Mouse (Mus musculus) forebrain, embryonic 11.5 days (tissue): Measurements from ENCODE around the gene Rpl7l1. TPM values are rescaled to one million over a fixed set of nuclear protein-coding genes. Genes with fewer than 3 reads are reported as not detected.
"Not testable (repeated sequence)": the region's sequence is repeated elsewhere in the genome, so short reads cannot be mapped to it uniquely, and the experiment has no call there.

Experiments used
- ATAC-seq: fragments of 200-750 bp; cut with Nextera tagmentation; replicated peaks from 2 replicates; pipeline ENCODE4 v1.8.0; 2017; ENCODE audit warnings: moderate TSS enrichment; ENCODE audit not compliant: low FRiP score
- DNase-seq: peaks from one replicate; pipeline ENCODE4 v3.0.0-alpha.2; 2017; ENCODE audit warnings: low spot score
- H3K27ac ChIP-seq: fragments of 300-500 bp; sonication (generic); 2 replicates; pipeline ENCODE4 v1.5.1; 2014; ENCODE audit warnings: low read depth, low read length
- H3K27me3 ChIP-seq: fragments of 300-500 bp; sonication (generic); 2 replicates; pipeline ENCODE4 v1.6.1; 2014; ENCODE audit warnings: mild to moderate bottlenecking, low read length, mixed read lengths; ENCODE audit not compliant: control insufficient read depth, insufficient read depth
- H3K36me3 ChIP-seq: fragments of 300-500 bp; sonication (generic); 2 replicates; pipeline ENCODE4 v1.6.1; 2014; ENCODE audit warnings: mild to moderate bottlenecking, low read length, moderate library complexity, mixed read lengths; ENCODE audit not compliant: control insufficient read depth, insufficient read depth
- H3K4me1 ChIP-seq: fragments of 300-500 bp; sonication (generic); replicated peaks from 2 replicates; pipeline ENCODE4 v1.6.1; 2014; ENCODE audit warnings: low read length, mixed read lengths; ENCODE audit not compliant: control insufficient read depth, insufficient read depth
- H3K4me2 ChIP-seq: fragments of 300-500 bp; sonication (generic); 2 replicates; pipeline ENCODE4 v1.6.1; 2014; ENCODE audit warnings: low read depth, mild to moderate bottlenecking, low read length, moderate library complexity, mixed read lengths; ENCODE audit not compliant: severe bottlenecking
- H3K4me3 ChIP-seq: fragments of 300-500 bp; sonication (generic); 2 replicates; pipeline ENCODE4 v1.5.1; 2014; ENCODE audit warnings: low read depth, low read length
- H3K9ac ChIP-seq: fragments of 300-500 bp; sonication (generic); 2 replicates; pipeline ENCODE4 v1.6.1; 2014; ENCODE audit warnings: low read length
- H3K9me3 ChIP-seq: fragments of 300-500 bp; sonication (generic); 2 replicates; pipeline ENCODE4 v1.6.1; 2016; ENCODE audit warnings: low read length, mixed read lengths; ENCODE audit not compliant: control insufficient read depth
- WGBS: fragments of 180-500 bp; shearing (Covaris S2); extraction: QIAGEN DNeasy Blood & Tissue Kit; methylation state at CpG from one replicate; pipeline ENCODE4 v1.1.7; 2014; 5-methylcytosine and 5-hydroxymethylcytosine counted together
- polyA plus RNA-seq: library from polyadenylated mRNA; unstranded; fragments of >200 nt; fragmentation: Nextera tagmentation; extraction: Ambion mirVana; gene quantifications from 2 replicates; pipeline ENCODE4 v1.2.1, GENCODE M21; 2014

The Rpl7l1 gene
- polyA plus RNA-seq, 1 experiment from 2014 or later = 189 TPM

GRCm38 (mm10) chr17:46792963-46793362 lies 10.5 kb upstream of the Rpl7l1 start:
- H3K4me1 ChIP-seq = no peaks in the 10 kb centered on the region
- no peaks in the 10 kb centered on the region for H3K9me3 ChIP-seq
- no peak for DNase-seq
- H3K9ac ChIP-seq = no peak overlapping the region
- no peak overlapping the region for H3K4me3 ChIP-seq
- no peak overlapping the region for H3K4me2 ChIP-seq
- WGBS = 89% methylated on average over 2 of the region's 2 CpGs
- H3K27ac ChIP-seq = no peak overlapping the region
- H3K36me3 ChIP-seq = no peaks in the 10 kb centered on the region
- ATAC-seq = no peak
- no peaks in the 10 kb centered on the region for H3K27me3 ChIP-seq

DNA sequence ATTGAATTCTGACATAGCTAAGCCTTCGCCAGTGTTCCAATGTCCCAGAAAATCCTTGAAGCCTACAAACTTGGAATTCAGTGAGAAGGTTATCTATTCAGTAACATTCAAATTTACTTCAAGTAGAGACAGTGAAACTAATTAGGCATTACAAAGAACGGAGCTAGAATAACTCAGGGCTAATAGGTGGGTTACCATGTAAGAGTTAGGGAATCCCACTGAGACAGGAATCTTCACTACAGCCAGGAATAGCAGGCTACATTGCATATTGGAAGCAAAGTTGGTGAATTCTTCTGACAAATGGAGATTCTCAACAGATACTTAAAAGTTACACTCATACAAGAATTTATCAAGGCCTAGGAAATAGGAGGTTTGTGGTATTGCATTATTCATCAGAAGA lies 5.5 kb upstream of the Rpl7l1 start:
- not testable (repeated sequence) for H3K27me3 ChIP-seq, DNase-seq
- 69% methylated on average over 2 of the region's 2 CpGs for WGBS

GRCm38 (mm10) chr17:46786952-46787351 lies 4.5 kb upstream of the Rpl7l1 start:
- H3K27me3 ChIP-seq = no peaks in the 10 kb centered on the region
- DNase-seq (no peak), ATAC-seq (no peak)
- no peaks in the 10 kb centered on the region for H3K9me3 ChIP-seq
- H3K4me1 ChIP-seq = no peaks in the 10 kb centered on the region
- no peak overlapping the region for H3K9ac ChIP-seq
- H3K27ac ChIP-seq = no peak overlapping the region
- no peak overlapping the region for H3K4me3 ChIP-seq
- 92% methylated on average over 5 of the region's 5 CpGs for whole genome bisulfite sequencing
- no peaks in the 10 kb centered on the region for H3K36me3 ChIP-seq
- H3K4me2 ChIP-seq = no peak overlapping the region

More for the DNA sequence above, 5.5 kb upstream of the Rpl7l1 start:
- H3K27ac ChIP-seq, H3K4me1 ChIP-seq, H3K9me3 ChIP-seq, H3K4me2 ChIP-seq, H3K4me3 ChIP-seq, ATAC-seq, H3K36me3 ChIP-seq, H3K9ac ChIP-seq: not testable (repeated sequence)

DNA sequence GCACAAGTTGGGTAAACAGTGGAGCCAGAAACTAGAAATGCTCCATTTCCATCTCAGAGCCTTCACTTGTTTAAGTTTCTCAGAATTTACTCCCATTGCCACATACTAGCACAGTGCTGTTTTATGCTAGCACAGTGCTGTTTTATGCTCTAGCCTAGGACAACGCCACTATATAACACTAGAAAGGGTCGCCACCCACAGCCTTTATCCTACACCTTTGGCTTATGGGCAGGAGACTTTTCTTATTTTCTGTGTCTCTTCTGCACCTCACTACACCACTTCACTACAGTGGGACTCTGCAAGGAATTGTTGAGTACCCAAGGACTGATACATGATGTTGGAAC lies 722 bp upstream of the Rpl7l1 start:
- no peak overlapping the region for H3K27ac ChIP-seq
- DNase-seq = no peak
- ATAC-seq = peak; percentile 54
- WGBS = 84% methylated on average over 2 of the region's 2 CpGs
- no peaks in the 10 kb centered on the region for H3K9me3 ChIP-seq
- peak overlapping the region; percentile 42; the same call in 1 of the 2 replicates for H3K4me2 ChIP-seq
- H3K27me3 ChIP-seq = no peaks in the 10 kb centered on the region
- H3K36me3 ChIP-seq = peaks cover 16% of the 10 kb centered on the region
- H3K9ac ChIP-seq = no peak overlapping the region
- peak overlapping the region; percentile 63 for H3K4me3 ChIP-seq
- H3K4me1 ChIP-seq = 0 out of 2 replicates have a peak, but pooled peaks cover 2% of the 10 kb centered on the region

- no peak for DNase-seq
- H3K27ac ChIP-seq = peak overlapping the region; percentile 68
- H3K36me3 ChIP-seq = peaks cover 27% of the 10 kb centered on the region
Observed at GRCm38 (mm10) chr17:46781876-46782275, 596 bp downstream of the Rpl7l1 start.

DNA sequence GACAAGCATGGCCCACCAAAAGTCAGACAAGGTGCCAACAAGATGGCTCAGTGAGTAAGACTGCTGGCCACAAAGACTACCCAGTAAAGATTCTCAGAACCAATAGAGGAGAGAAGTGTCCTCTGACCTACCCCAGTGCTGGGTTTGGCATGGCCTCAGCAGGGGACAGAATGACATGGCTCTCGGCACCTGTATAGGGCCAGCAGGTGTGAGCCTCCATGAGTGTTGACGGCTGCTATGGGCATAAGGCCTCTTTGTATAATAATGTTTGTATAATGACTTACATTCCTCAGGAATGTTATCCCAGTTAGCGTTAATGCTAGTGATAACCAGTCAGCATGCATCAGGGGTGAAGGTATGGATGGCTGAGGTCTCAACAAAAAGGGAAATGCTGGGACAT lies 6.4 kb downstream of the Rpl7l1 start:
- Histone ChIP-seq H3K4me2 (no peak overlapping the region), H3K27me3 (no peaks in the 10 kb centered on the region), H3K9me3 (no peaks in the 10 kb centered on the region), H3K36me3 (peaks cover 32% of the 10 kb centered on the region), H3K4me1 (peaks cover 8% of the 10 kb centered on the region; the same call in 1 of the 2 replicates), H3K9ac (no peak overlapping the region), H3K27ac (no peak overlapping the region), H3K4me3 (no peak overlapping the region)
- ATAC-seq (no peak), DNase-seq (no peak)
- WGBS = 87% methylated on average over 3 of the region's 3 CpGs

More at GRCm38 (mm10) chr17:46781876-46782275, 596 bp downstream of the Rpl7l1 start:
- H3K9me3 ChIP-seq = no peaks in the 10 kb centered on the region
- H3K4me1 ChIP-seq = 0 out of 2 replicates have a peak, but pooled peaks cover 2% of the 10 kb centered on the region
- peak overlapping the region; percentile 63 for H3K4me3 ChIP-seq
- H3K9ac ChIP-seq = peak overlapping the region; percentile 74
- ATAC-seq = no peak; the same call in 1 of the 2 replicates
- H3K4me2 ChIP-seq = peak overlapping the region; percentile 59
- H3K27me3 ChIP-seq = no peaks in the 10 kb centered on the region
- WGBS = 9% methylated on average over 11 of the region's 11 CpGs

DNA sequence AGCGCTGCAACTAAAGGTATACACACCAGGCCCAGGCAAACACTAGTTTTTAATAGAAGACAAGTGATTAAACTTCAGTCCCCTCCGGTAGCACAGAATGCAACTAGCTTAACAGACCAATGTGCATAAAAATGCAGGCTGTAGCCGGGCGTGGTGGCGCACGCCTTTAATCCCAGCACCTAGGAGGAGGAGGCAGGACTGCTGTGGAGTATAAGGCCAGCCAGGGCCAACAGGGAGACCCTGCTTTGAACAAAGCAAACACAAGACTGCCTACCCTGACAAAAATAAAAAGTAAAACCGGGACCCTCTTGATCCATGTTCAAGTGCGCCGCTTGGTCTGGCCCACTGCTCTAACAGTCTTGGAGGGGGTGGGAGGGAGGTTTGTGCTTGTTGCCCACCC lies 7.4 kb downstream of the Rpl7l1 start:
- 93% methylated on average over 9 of the region's 9 CpGs for WGBS
- no peak overlapping the region for H3K9ac ChIP-seq

GRCm38 (mm10) chr17:46774131-46774472 lies 8.4 kb downstream of the Rpl7l1 start:
- Histone ChIP-seq H3K4me1 (peaks cover 7% of the 10 kb centered on the region; the same call in 1 of the 2 replicates), H3K4me3 (no peak overlapping the region), H3K9ac (no peak overlapping the region), H3K9me3 (no peaks in the 10 kb centered on the region), H3K27ac (no peak overlapping the region), H3K4me2 (no peak overlapping the region), H3K36me3 (peaks cover 23% of the 10 kb centered on the region), H3K27me3 (no peaks in the 10 kb centered on the region)
- ATAC-seq (no peak), DNase-seq (no peak)
- 43% methylated on average over 2 of the region's 2 CpGs for WGBS

More for the DNA sequence above, 7.4 kb downstream of the Rpl7l1 start:
- H3K4me2 ChIP-seq = no peak overlapping the region
- H3K27ac ChIP-seq = no peak overlapping the region
- ATAC-seq (no peak), DNase-seq (no peak)
- peaks cover 7% of the 10 kb centered on the region; the same call in 1 of the 2 replicates for H3K4me1 ChIP-seq
- H3K36me3 ChIP-seq = peaks cover 27% of the 10 kb centered on the region
- H3K4me3 ChIP-seq = no peak overlapping the region
- H3K9me3 ChIP-seq = no peaks in the 10 kb centered on the region
- no peaks in the 10 kb centered on the region for H3K27me3 ChIP-seq
